Mouse (Mus musculus) lung, adult 2 months (tissue): Measurements from ENCODE around the gene Pitpnm2. TPM values are rescaled to one million over a fixed set of nuclear protein-coding genes. Genes with fewer than 3 reads are reported as not detected.
"Not testable (repeated sequence)": the region's sequence is repeated elsewhere in the genome, so short reads cannot be mapped to it uniquely, and the experiment has no call there.

Source experiments
- DNase-seq: peaks from one replicate; pipeline ENCODE4 v3.0.0; 2022
- H3K4me1 ChIP-seq: fragments of 200-500 bp; 2 replicates; pipeline ENCODE4 v1.6.1; 2011; ENCODE audit warnings: low read length; ENCODE audit not compliant: control insufficient read depth, insufficient read depth
- H3K4me3 ChIP-seq: fragments of 200-500 bp; replicated peaks from 2 replicates; pipeline ENCODE3; 2011; ENCODE audit warnings: low read depth, mild to moderate bottlenecking, control low read depth, low read length; ENCODE audit errors: extremely low read depth
- CTCF ChIP-seq: fragments of 200-500 bp; IDR thresholded peaks from 2 replicates; pipeline ENCODE4 v1.5.1; 2011; ENCODE audit warnings: mild to moderate bottlenecking, low read length, control low read depth; ENCODE audit not compliant: insufficient read depth
- POLR2A ChIP-seq: fragments of 200-500 bp; IDR thresholded peaks from 2 replicates; pipeline ENCODE4 v1.6.1; 2011; ENCODE audit warnings: low read depth, mild to moderate bottlenecking, control low read depth, low read length, borderline replicate concordance; ENCODE audit errors: extremely low read depth
- WGBS: fragments of 180-500 bp; shearing (Covaris S2); methylation state at CpG from one replicate; pipeline ENCODE4 v1.1.7; 2018; 5-methylcytosine and 5-hydroxymethylcytosine counted together
- polyA plus RNA-seq: library from polyadenylated mRNA; depleted of rRNA; stranded (reverse); fragments of >200 nt; gene quantifications from 2 replicates; pipeline ENCODE4 v1.2.3, GENCODE M21; 2012

Pitpnm2 gene
- polyA plus RNA-seq, 1 experiment, result 122 TPM

DNA sequence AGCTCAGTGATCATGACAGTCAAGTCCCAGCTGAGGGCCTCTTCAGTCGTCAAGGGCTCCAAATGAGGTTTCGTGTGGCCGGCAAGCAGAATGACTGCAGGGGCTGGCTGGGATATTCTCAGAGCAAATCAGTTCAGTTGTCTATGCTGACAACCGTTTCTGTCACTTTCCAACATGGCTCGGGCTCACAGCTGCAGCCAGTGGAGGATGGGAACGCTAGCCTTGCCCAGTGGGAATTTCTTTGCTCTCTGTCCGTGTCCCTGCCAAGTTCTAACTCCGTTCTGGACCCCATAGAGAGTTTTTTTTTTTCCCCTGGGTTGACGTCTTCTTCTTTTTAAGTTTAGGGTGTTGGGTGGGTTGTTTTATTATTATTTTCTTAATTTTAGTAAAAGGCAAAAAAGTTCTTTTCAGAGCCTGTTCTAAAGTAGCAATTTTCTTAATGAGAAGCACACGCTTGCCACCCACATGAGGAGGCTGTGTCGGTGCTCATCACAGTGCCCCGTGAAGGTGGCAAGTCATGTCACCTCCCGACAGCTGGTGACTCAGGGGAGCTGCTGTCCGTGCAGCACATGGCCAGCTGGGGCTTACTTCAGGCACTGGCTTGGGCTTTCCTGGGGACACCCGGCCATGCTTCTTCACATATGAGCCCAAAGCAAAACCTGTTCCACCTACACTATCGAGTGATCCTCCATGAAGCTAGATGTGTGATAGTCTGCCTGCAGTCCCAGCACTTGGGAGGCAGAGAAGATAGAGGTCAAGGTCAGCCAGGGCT is 25.1 kb downstream of the Pitpnm2 start:
- H3K4me3 ChIP-seq, result no peak overlapping the region
- DNase-seq, result no peak
- WGBS, result 71% methylated on average over 16 of the region's 16 CpGs
- TF ChIP-seq POLR2A (no peak), CTCF (no peak)
- peaks cover 37% of the 10 kb centered on the region for H3K4me1 ChIP-seq

DNA sequence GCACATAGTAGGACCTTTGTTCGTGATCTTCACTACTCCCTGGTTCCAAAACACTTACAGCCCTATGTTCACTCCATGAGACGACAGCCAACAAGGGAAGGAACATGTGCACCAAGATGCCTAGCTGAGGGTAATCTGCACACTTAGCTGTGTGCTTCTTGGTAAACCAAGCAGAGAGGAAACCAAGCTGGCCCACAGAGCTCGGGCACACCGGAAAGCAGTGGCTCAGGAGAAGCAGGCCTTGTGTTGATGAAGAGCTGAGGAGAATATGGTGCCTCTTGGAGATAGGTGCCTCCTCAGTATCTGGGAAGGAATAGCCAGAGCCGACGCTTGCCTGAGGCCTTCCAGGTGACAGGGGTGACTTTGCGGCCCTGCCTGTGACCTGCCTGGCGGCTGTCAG is 26.0 kb downstream of the Pitpnm2 start:
- Histone ChIP-seq H3K4me3 (no peak overlapping the region), H3K4me1 (peaks cover 44% of the 10 kb centered on the region)
- 84% methylated on average over 8 of the region's 8 CpGs for WGBS
- no peak for DNase-seq
- TF ChIP-seq CTCF, result no peak
- TF ChIP-seq POLR2A, result no peak

DNA sequence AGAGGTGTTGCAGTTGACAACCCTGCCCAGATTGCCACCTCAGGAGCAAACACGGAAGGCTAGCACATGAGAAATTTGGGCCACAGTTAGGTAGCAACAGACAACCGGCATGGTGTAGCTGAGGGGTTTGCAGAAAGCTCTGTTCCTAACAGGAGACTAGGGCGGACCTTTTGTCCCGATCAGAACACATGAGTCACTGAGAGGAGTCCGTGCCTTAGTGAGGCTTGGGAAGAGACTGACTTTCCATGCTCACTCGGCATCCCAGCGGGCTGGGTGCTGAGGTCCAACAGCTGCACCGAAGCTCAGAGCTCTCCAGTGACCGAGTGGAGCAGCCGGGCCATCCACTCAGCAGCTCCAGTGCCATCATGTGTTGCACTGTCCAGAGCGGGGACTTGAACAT is 26.9 kb downstream of the Pitpnm2 start:
- Histone ChIP-seq H3K4me3 (no peak overlapping the region), H3K4me1 (peaks cover 52% of the 10 kb centered on the region)
- DNase-seq, result no peak
- TF ChIP-seq CTCF, result no peak
- no peak for TF ChIP-seq POLR2A
- WGBS, result 52% methylated on average over 11 of the region's 11 CpGs

DNA sequence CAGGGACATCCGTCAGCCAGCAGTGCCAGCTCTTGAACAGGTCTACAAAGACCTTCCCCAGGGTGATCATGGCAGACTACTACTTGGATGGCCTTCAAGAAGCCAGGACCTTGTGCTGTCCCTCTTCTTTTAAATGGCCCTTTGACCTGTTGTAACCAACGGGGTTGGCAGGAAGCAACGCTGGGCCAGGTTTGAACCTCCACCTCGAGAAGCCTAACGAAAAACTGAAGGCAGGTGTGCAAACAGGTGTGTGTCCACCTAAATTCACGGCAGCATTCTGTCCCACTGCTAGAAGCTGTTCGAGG is 27.9 kb downstream of the Pitpnm2 start:
- peaks cover 48% of the 10 kb centered on the region for H3K4me1 ChIP-seq
- no peak for DNase-seq
- 45% methylated on average over 7 of the region's 7 CpGs for WGBS
- no peak for TF ChIP-seq CTCF
- TF ChIP-seq POLR2A, result no peak
- no peak overlapping the region for H3K4me3 ChIP-seq

DNA sequence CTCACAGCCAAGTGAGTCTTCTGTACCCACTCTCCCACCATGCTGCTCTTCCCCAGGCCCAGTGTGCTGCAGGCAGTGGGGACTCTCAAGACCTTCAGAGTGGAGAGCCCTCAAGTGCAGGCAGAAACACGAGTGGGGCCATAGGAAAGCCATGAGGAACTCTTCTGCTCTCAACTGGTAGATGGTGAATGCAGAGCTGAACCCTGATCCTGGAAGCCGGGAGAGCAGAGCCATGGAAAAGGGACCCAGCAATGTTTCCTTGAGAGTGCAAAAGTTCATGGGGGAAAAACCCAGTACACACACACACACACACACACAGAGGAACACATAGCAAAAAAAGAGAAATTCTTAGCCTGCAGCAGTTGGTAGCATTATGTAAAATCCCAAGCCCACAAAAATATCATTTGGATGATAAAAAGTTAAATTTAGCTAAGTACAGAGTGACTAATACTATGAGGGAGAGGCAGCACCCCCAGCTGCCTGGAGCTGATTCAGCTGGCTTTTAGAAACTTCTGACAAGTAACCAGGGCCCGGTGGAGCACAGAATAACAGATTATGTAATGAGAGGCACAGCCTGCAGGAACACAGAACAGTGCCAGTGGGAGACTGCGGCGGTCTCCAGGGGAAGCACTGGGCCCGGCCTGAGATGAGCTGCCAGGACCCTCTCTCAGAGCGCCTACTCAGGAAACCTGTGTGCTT is 28.4 kb downstream of the Pitpnm2 start:
- peak; percentile 46 for DNase-seq
- TF ChIP-seq CTCF (no peak), POLR2A (peak; percentile 20; the same call in 1 of the 2 replicates)
- 22% methylated on average over 7 of the region's 7 CpGs for WGBS
- Histone ChIP-seq H3K4me3 (no peak overlapping the region), H3K4me1 (peaks cover 52% of the 10 kb centered on the region)

DNA sequence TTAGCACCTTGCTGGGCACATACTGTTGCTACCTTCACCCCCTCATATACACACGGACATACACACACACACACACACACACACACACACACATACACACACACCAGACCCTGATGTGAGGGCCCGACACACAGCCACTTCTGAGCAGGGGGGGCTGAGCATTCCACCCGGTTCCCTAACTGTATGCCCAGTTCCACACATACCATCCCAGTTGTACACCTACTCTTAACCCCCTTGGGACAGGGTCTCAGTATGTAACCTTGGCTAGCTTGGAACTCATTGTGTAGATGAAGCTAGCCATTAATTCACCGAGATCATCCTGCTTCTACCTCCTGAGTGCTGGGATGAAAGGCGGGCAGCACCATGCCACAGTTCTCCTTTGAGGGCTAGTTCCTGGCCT is 29.0 kb downstream of the Pitpnm2 start:
- Histone ChIP-seq H3K4me3 (no peak overlapping the region), H3K4me1 (peaks cover 55% of the 10 kb centered on the region)
- WGBS, result 81% methylated on average over 5 of the region's 5 CpGs
- no peak for TF ChIP-seq CTCF
- TF ChIP-seq POLR2A, result no peak
- no peak for DNase-seq

DNA sequence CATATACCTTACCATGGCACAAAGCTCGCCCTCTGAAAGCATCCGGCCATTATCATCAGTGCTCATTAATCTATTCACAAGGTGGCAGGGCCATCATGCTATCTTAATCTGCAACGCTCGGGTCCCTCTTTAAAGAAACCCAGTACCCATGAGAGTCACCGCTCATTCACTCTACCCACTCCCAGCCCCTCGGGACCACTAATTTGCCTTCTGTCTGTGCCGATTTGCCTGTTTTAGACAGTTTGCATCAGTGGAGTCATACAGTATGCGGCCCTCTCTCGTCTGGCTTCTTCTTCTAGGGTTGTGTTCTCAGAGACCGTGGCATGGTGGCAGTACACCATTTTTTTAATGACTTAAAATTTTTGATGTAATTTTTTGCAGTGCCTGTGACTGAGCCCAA is 30.1 kb downstream of the Pitpnm2 start:
- Histone ChIP-seq H3K4me1 (peaks cover 64% of the 10 kb centered on the region), H3K4me3 (no peak overlapping the region)
- DNase-seq, result no peak
- WGBS, result 76% methylated on average over 10 of the region's 10 CpGs
- TF ChIP-seq CTCF, result no peak
- no peak for TF ChIP-seq POLR2A

DNA sequence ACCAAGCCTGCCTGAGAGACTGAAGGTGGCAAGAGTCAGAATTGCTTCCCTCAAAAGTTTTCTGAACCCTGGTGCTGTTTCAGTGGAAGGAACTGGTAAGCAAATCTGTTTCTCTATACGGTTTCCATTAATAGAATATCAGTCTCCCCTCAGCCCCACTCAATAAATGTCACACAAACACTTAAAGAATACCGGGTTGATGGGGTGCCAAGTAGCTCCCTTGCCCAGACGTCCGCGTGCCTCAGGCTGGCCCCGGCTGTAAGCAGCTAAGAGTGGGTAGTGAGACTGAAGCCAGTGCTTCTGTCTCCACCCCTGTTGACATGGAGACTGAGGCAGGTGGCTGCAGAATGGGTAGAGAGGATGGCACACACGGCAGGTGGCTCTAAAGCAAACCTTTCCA is 30.6 kb downstream of the Pitpnm2 start:
- Histone ChIP-seq H3K4me3 (no peak overlapping the region), H3K4me1 (peaks cover 66% of the 10 kb centered on the region)
- DNase-seq, result no peak
- TF ChIP-seq POLR2A, result no peak
- WGBS, result 18% methylated on average over 7 of the region's 7 CpGs

DNA sequence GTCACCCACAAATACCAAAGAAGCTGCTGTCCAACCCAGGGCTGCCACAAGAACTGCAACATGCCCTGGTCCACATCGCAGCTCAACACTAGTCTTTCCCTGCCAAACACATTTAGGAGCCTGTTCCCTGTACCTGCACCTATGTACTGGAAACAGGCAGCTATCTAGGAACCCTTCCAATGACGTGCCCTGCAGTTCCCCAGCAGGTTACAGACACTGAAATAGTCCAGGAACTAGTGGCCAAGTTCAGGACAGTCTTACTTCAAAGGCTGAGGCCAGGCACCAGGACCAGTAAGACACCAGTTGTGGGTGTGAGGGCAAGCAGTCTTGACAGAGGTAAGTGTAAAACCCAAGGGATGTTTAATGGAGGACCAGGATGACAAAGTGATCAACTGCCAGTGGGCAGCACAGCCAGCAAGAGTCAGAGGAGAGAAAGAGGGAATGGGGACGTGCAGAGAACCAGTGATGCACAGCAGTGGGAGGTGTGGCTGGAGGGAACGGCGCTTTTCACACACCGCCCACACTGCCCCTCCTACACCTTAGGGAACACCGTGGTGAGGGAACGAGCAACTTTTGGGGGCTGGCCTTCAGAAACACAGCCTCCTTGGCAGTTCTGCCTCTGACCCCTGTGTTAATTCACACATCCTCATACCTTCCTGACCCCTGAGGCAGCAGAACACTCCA is 31.9 kb downstream of the Pitpnm2 start:
- TF ChIP-seq POLR2A (no peak), CTCF (no peak)
- peaks cover 65% of the 10 kb centered on the region for H3K4me1 ChIP-seq
- WGBS, result 57% methylated on average over 8 of the region's 8 CpGs
- no peak for DNase-seq
- H3K4me3 ChIP-seq, result no peak overlapping the region

DNA sequence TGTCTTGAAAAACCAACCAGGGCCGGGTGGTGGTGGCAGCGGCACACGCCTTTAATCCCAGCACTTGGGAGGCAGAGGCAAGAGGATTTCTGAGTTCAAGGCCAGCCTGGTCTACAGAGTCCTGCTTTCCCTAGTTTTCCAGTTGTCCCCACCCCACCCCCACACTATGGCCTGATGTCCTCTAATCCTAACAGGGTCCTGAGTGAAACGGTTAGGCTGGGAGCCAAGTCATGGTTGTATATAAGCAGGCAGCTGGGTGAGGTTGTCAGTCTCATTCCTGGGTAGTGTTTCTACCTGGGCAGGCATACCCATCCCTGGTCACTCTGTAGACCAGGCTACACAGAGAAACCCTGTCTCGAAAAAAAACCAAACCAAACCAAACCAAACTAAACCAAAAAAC is 32.5 kb downstream of the Pitpnm2 start:
- not testable (repeated sequence) for H3K4me3 ChIP-seq
- 90% methylated on average over 5 of the region's 5 CpGs for WGBS

DNA sequence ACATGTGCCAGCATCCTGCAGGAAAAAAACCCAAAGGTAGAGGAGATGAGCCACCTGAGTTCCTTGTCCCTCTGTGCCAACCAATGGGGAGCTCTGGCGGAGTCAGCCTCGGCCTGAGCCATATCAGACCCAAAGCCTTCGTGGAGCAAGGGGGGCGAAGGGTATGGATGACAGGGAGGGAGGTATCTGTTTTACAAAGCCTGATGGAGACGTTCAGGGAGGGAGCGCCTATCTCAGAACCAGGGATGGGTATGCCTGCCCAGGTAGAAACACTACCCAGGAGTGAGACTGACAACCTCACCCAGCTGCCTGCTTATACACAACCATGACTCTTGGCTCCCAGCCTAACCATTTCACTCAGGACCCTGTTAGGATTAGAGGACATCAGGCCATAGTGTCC is 33.2 kb downstream of the Pitpnm2 start:
- DNase-seq, result no peak
- 86% methylated on average over 6 of the region's 6 CpGs for WGBS
- Histone ChIP-seq H3K4me1 (peaks cover 62% of the 10 kb centered on the region), H3K4me3 (no peak overlapping the region)
- TF ChIP-seq CTCF (no peak), POLR2A (no peak)

More for the DNA sequence above, 32.5 kb downstream of the Pitpnm2 start:
- H3K4me1 ChIP-seq, result peaks cover 63% of the 10 kb centered on the region
- DNase-seq, result not testable (repeated sequence)
